Mouse (Mus musculus) intestine, embryonic 15.5 days (tissue): ENCODE results near the gene C9. TPM values are rescaled to one million over a fixed set of nuclear protein-coding genes. Genes with fewer than 3 reads are reported as not detected.

Experiments
- ATAC-seq: fragments of 200-750 bp; cut with Nextera tagmentation; 2 replicates; pipeline ENCODE4 v1.8.0; 2017; ENCODE audit warnings: moderate TSS enrichment, moderate library complexity
- H3K27ac ChIP-seq: fragments of 300-500 bp; sonication (generic); 2 replicates; pipeline ENCODE4 v1.5.1; 2015; ENCODE audit warnings: mild to moderate bottlenecking, inconsistent platforms
- H3K27me3 ChIP-seq: fragments of 300-500 bp; sonication (generic); replicated peaks from 2 replicates; pipeline ENCODE4 v1.6.1; 2015; ENCODE audit warnings: inconsistent platforms
- H3K36me3 ChIP-seq: fragments of 300-500 bp; sonication (generic); 2 replicates; pipeline ENCODE4 v1.6.1; 2015; ENCODE audit warnings: inconsistent platforms
- H3K4me1 ChIP-seq: fragments of 300-500 bp; sonication (generic); replicated peaks from 2 replicates; pipeline ENCODE4 v1.6.1; 2015; ENCODE audit warnings: inconsistent platforms
- H3K4me2 ChIP-seq: fragments of 300-500 bp; sonication (generic); replicated peaks from 2 replicates; pipeline ENCODE4 v1.6.1; 2015; ENCODE audit warnings: mild to moderate bottlenecking, inconsistent platforms
- H3K4me3 ChIP-seq: fragments of 300-500 bp; sonication (generic); replicated peaks from 2 replicates; pipeline ENCODE4 v1.5.1; 2015; ENCODE audit warnings: inconsistent platforms
- H3K9ac ChIP-seq: fragments of 300-500 bp; sonication (generic); 2 replicates; pipeline ENCODE4 v1.6.1; 2015; ENCODE audit warnings: inconsistent platforms
- H3K9me3 ChIP-seq: fragments of 300-500 bp; sonication (generic); 2 replicates; pipeline ENCODE4 v1.6.1; 2016; ENCODE audit warnings: inconsistent platforms
- WGBS: fragments of 180-500 bp; shearing (Covaris S2); methylation state at CpG from one replicate; pipeline ENCODE4 v1.1.7; 2015; 5-methylcytosine and 5-hydroxymethylcytosine counted together
- polyA plus RNA-seq: library from polyadenylated mRNA; unstranded; fragments of >200 nt; fragmentation: Nextera tagmentation; extraction: Ambion mirVana; gene quantifications from 2 replicates; pipeline ENCODE4 v1.2.1, GENCODE M21; 2015

Gene C9
- polyA plus RNA-seq, 1 experiment from 2014 or later: 4.2 TPM

DNA sequence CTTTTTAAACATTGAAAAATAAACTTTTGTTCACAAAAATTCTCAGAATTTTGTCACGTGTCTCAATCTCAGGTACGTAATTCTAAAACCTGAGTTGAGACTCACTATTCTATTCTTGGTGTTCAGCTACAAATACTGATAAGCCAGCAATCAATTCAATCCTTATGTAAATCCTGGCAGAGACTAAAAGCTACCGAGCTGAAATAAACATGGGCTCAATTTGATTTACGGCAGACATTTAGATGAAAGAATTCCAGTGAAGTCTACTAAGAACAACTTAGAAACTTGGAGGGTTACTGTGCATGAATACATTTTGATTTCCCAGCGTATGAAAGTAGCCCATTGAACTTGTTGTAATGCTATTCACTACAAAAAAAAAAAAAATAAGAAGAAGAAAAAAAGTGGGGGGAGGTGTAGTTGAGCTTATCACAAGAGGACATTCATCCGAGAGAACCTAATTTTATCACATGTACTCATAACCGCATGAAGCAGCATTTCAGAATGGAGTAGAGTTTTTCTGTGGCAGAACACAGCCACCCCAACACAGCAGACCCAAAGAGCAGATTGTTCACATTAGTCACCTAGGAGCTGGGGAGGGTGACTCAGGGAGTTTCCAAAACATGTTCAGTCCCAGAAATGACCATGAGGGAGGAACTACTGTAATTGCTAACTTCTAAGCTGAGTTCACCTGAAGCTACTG, 94.7 kb downstream of the C9 start:
- H3K4me1 ChIP-seq: no peaks in the 10 kb centered on the region; the same call in 1 of the 2 replicates
- no peak for ATAC-seq
- no peak overlapping the region for H3K4me3 ChIP-seq
- H3K4me2 ChIP-seq: no peak overlapping the region
- no peak overlapping the region for H3K9ac ChIP-seq
- no peaks in the 10 kb centered on the region for H3K27me3 ChIP-seq
- no peak overlapping the region for H3K27ac ChIP-seq
- no peaks in the 10 kb centered on the region for H3K9me3 ChIP-seq
- no peaks in the 10 kb centered on the region for H3K36me3 ChIP-seq
- 24% methylated on average over 7 of the region's 7 CpGs for WGBS

Other genes starting within 250 kb of the C9 start
- gene Dab2, start 145.5 kb upstream of the C9 start, polyA plus RNA-seq: 43.6 and 51.2 TPM in 2 replicates
- 6.5 and 8.6 TPM in 2 replicates for gene Fyb, start 77.5 kb downstream of the C9 start, polyA plus RNA-seq